Mouse (Mus musculus) E14TG2a.4 (cell line): Measurements from ENCODE around the gene Nkx2-3.
A peak's percentile ranks its signal among the peaks of the same experiment; 100 is the strongest.

Experiments
- H3K27me3 ChIP-seq: 2 replicates; pipeline ENCODE4 v1.6.1; 2014; ENCODE audit warnings: low read length, control low read depth; ENCODE audit not compliant: insufficient read depth
- H3K36me3 ChIP-seq: 2 replicates; pipeline ENCODE4 v1.6.1; 2014; ENCODE audit warnings: low read length, control low read depth; ENCODE audit not compliant: insufficient read depth
- H3K4me1 ChIP-seq: replicated peaks from 2 replicates; pipeline ENCODE4 v1.6.1; 2014; ENCODE audit warnings: low read depth, low read length, control low read depth
- H3K4me3 ChIP-seq: replicated peaks from 2 replicates; pipeline ENCODE4 v1.5.1; 2014; ENCODE audit warnings: mild to moderate bottlenecking, low read length
- H3K9me3 ChIP-seq: 2 replicates; pipeline ENCODE4 v1.6.1; 2014; ENCODE audit warnings: low read length, control low read depth
- CTCF ChIP-seq: conservative IDR thresholded peaks from 2 replicates; pipeline ENCODE4 v1.5.1; 2014; ENCODE audit warnings: low read length
- NANOG ChIP-seq: IDR thresholded peaks from 2 replicates; pipeline ENCODE4 v1.6.1; 2014; ENCODE audit warnings: borderline replicate concordance, low read length, mixed read lengths
- POU5F1 ChIP-seq: IDR thresholded peaks from 2 replicates; pipeline ENCODE4 v1.6.1; 2014; ENCODE audit warnings: low read length, borderline replicate concordance

The Nkx2-3 gene

GRCm38 (mm10) chr19:43608711-43609457 is 3.2 kb upstream of the Nkx2-3 start:
- peaks cover 73% of the 10 kb centered on the region for H3K4me1 ChIP-seq
- peaks cover 97% of the 10 kb centered on the region for H3K27me3 ChIP-seq
- H3K36me3 ChIP-seq: no peaks in the 10 kb centered on the region
- no peaks in the 10 kb centered on the region for H3K9me3 ChIP-seq
- no peak overlapping the region for H3K4me3 ChIP-seq
- TF ChIP-seq CTCF: no peak
- no peak for TF ChIP-seq NANOG
- no peak for TF ChIP-seq POU5F1

GRCm38 (mm10) chr19:43609458-43610330 is 2.4 kb upstream of the Nkx2-3 start:
- peaks cover 74% of the 10 kb centered on the region for H3K4me1 ChIP-seq

GRCm38 (mm10) chr19:43610341-43610848 is 1.7 kb upstream of the Nkx2-3 start:
- H3K9me3 ChIP-seq: no peaks in the 10 kb centered on the region
- TF ChIP-seq NANOG (no peak), CTCF (no peak), POU5F1 (no peak)
- H3K27me3 ChIP-seq: peaks cover 97% of the 10 kb centered on the region
- H3K36me3 ChIP-seq: no peaks in the 10 kb centered on the region
- peaks cover 76% of the 10 kb centered on the region for H3K4me1 ChIP-seq
- peak overlapping the region; percentile 46; the same call in 1 of the 2 replicates for H3K4me3 ChIP-seq

More at GRCm38 (mm10) chr19:43609458-43610330, 2.4 kb upstream of the Nkx2-3 start:
- H3K27me3 ChIP-seq: peaks cover 97% of the 10 kb centered on the region
- H3K9me3 ChIP-seq: no peaks in the 10 kb centered on the region
- no peaks in the 10 kb centered on the region for H3K36me3 ChIP-seq
- no peak for TF ChIP-seq POU5F1
- no peak for TF ChIP-seq NANOG
- no peak for TF ChIP-seq CTCF
- peak overlapping the region; percentile 46; the same call in 1 of the 2 replicates for H3K4me3 ChIP-seq

GRCm38 (mm10) chr19:43611110-43611509 is 1.0 kb upstream of the Nkx2-3 start:
- no peaks in the 10 kb centered on the region for H3K9me3 ChIP-seq
- peaks cover 97% of the 10 kb centered on the region for H3K27me3 ChIP-seq
- TF ChIP-seq CTCF: no peak
- no peak for TF ChIP-seq NANOG
- TF ChIP-seq POU5F1: no peak
- 0 out of 2 replicates have a peak overlapping the region, but pooled peaks have one; percentile 29 for H3K4me3 ChIP-seq
- peaks cover 75% of the 10 kb centered on the region for H3K4me1 ChIP-seq
- H3K36me3 ChIP-seq: no peaks in the 10 kb centered on the region

GRCm38 (mm10) chr19:43611561-43611960 is 564 bp upstream of the Nkx2-3 start:
- H3K27me3 ChIP-seq: peaks cover 97% of the 10 kb centered on the region

GRCm38 (mm10) chr19:43612501-43612971 is 411 bp downstream of the Nkx2-3 start:
- H3K27me3 ChIP-seq: peaks cover 96% of the 10 kb centered on the region

More at GRCm38 (mm10) chr19:43611561-43611960, 564 bp upstream of the Nkx2-3 start:
- no peak for TF ChIP-seq NANOG
- no peak for TF ChIP-seq CTCF
- TF ChIP-seq POU5F1: no peak
- no peaks in the 10 kb centered on the region for H3K36me3 ChIP-seq
- H3K9me3 ChIP-seq: no peaks in the 10 kb centered on the region
- peak overlapping the region; percentile 70; the same call in 1 of the 2 replicates for H3K4me3 ChIP-seq
- peaks cover 71% of the 10 kb centered on the region for H3K4me1 ChIP-seq

GRCm38 (mm10) chr19:43613293-43614130 is 1.4 kb downstream of the Nkx2-3 start:
- Histone ChIP-seq H3K36me3 (no peaks in the 10 kb centered on the region), H3K9me3 (no peaks in the 10 kb centered on the region), H3K4me1 (peaks cover 72% of the 10 kb centered on the region), H3K4me3 (peak overlapping the region; percentile 72; the same call in 1 of the 2 replicates), H3K27me3 (peaks cover 96% of the 10 kb centered on the region)
- no peak for TF ChIP-seq NANOG
- TF ChIP-seq POU5F1: no peak
- no peak for TF ChIP-seq CTCF

More at GRCm38 (mm10) chr19:43612501-43612971, 411 bp downstream of the Nkx2-3 start:
- Histone ChIP-seq H3K9me3 (no peaks in the 10 kb centered on the region), H3K4me1 (peaks cover 68% of the 10 kb centered on the region), H3K36me3 (no peaks in the 10 kb centered on the region), H3K4me3 (peak overlapping the region; percentile 70)
- TF ChIP-seq NANOG (no peak), CTCF (no peak), POU5F1 (no peak)
